Mouse (Mus musculus): Measurements from ENCODE around the gene Cnn3.

DNA sequence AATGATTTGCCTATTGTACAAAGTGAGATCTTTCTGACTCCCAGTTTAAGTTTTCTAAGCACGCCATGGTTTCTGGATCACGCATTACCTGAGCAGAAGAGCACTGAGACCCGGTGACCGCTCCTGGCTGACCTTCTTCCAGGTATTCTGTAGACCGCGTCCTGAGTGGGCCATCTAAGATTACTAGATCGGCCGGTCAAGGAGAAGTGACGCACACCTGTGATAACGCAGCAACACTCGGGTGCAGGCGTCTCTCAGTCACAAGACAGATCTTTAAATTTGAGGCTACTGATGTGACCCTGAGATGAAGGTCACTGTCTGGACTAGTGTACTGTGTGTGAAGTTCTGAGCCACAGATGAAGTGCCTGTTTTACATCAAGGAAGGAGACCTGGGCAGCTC lies 15.2 kb downstream of the Cnn3 start:
- no peak for TF ChIP-seq CTCF (IDR thresholded peaks at IDR 0.05; ENCODE audit: extremely low read depth, insufficient read length, insufficient replicate concordance, low read depth, low read length)
- TF ChIP-seq POLR2A (IDR thresholded peaks at IDR 0.05; ENCODE audit: low read depth, low read length): no peak
